Mouse (Mus musculus) heart, embryonic 11.5 days (tissue): ENCODE measurements around the gene Rnasek. TPM values are rescaled to one million over a fixed set of nuclear protein-coding genes. Genes with fewer than 3 reads are reported as not detected.

Experiments used
- ATAC-seq: fragments of 200-750 bp; cut with Nextera tagmentation; replicated peaks from 2 replicates; pipeline ENCODE4 v1.8.0; 2017; ENCODE audit warnings: moderate library complexity; ENCODE audit not compliant: insufficient number of reproducible peaks, low FRiP score, low TSS enrichment
- H3K27ac ChIP-seq: fragments of 300-500 bp; sonication (generic); 2 replicates; pipeline ENCODE4 v1.5.1; 2014; ENCODE audit warnings: mild to moderate bottlenecking, low read depth, low read length
- H3K27me3 ChIP-seq: fragments of 300-500 bp; sonication (generic); 2 replicates; pipeline ENCODE4 v1.6.1; 2014; ENCODE audit warnings: mild to moderate bottlenecking, low read length, mixed read lengths; ENCODE audit not compliant: control insufficient read depth, insufficient read depth
- H3K36me3 ChIP-seq: fragments of 300-500 bp; sonication (generic); 2 replicates; pipeline ENCODE4 v1.6.1; 2014; ENCODE audit warnings: mild to moderate bottlenecking, low read length, moderate library complexity, mixed read lengths; ENCODE audit not compliant: control insufficient read depth, insufficient read depth
- H3K4me1 ChIP-seq: fragments of 300-500 bp; sonication (generic); 2 replicates; pipeline ENCODE4 v1.6.1; 2014; ENCODE audit warnings: low read length; ENCODE audit not compliant: control insufficient read depth, insufficient read depth
- H3K4me2 ChIP-seq: fragments of 300-500 bp; sonication (generic); 2 replicates; pipeline ENCODE4 v1.6.1; 2014; ENCODE audit warnings: mild to moderate bottlenecking, moderate library complexity
- H3K4me3 ChIP-seq: fragments of 300-500 bp; sonication (generic); 2 replicates; pipeline ENCODE4 v1.5.1; 2014; ENCODE audit warnings: low read depth, low read length
- H3K9ac ChIP-seq: fragments of 300-500 bp; sonication (generic); 2 replicates; pipeline ENCODE4 v1.6.1; 2014; ENCODE audit warnings: mild to moderate bottlenecking, low read depth, low read length, moderate library complexity
- H3K9me3 ChIP-seq: fragments of 300-500 bp; sonication (generic); replicated peaks from 2 replicates; pipeline ENCODE4 v1.6.1; 2016; ENCODE audit warnings: low read length; ENCODE audit not compliant: control insufficient read depth
- WGBS: fragments of 180-500 bp; shearing (Covaris S2); extraction: QIAGEN DNeasy Blood & Tissue Kit; methylation state at CpG from one replicate; pipeline ENCODE4 v1.1.7; 2014; ENCODE audit not compliant: insufficient replicate concordance; 5-methylcytosine and 5-hydroxymethylcytosine counted together
- polyA plus RNA-seq: library from polyadenylated mRNA; unstranded; fragments of >200 nt; fragmentation: Nextera tagmentation; extraction: Ambion mirVana; gene quantifications from 2 replicates; pipeline ENCODE4 v1.2.1, GENCODE M21; 2014

The Rnasek gene
- polyA plus RNA-seq, 1 experiment from 2014 or later = 183 TPM

GRCm38 (mm10) chr11:70225798-70226601 is 13.6 kb downstream of the Rnasek start:
- H3K4me1 ChIP-seq = peaks cover 48% of the 10 kb centered on the region
- peaks cover 54% of the 10 kb centered on the region for H3K27me3 ChIP-seq
- H3K4me3 ChIP-seq = peak overlapping the region; percentile 48
- H3K4me2 ChIP-seq = peak overlapping the region; percentile 68
- H3K36me3 ChIP-seq = no peaks in the 10 kb centered on the region
- 20% methylated on average over 27 of the region's 27 CpGs for WGBS
- H3K9me3 ChIP-seq = no peaks in the 10 kb centered on the region
- no peak for ATAC-seq
- H3K27ac ChIP-seq = no peak overlapping the region
- H3K9ac ChIP-seq = peak overlapping the region; percentile 34; the same call in 1 of the 2 replicates

GRCm38 (mm10) chr11:70223724-70224123 is 15.9 kb downstream of the Rnasek start:
- no peak for ATAC-seq
- peak overlapping the region; percentile 12; the same call in 1 of the 2 replicates for H3K4me2 ChIP-seq
- no peaks in the 10 kb centered on the region for H3K9me3 ChIP-seq
- H3K27me3 ChIP-seq = peaks cover 39% of the 10 kb centered on the region
- H3K36me3 ChIP-seq = no peaks in the 10 kb centered on the region
- H3K9ac ChIP-seq = no peak overlapping the region
- peak overlapping the region; percentile 60 for H3K27ac ChIP-seq
- H3K4me1 ChIP-seq = peaks cover 40% of the 10 kb centered on the region
- WGBS = 64% methylated on average over 9 of the region's 9 CpGs
- H3K4me3 ChIP-seq = no peak overlapping the region

- 10% methylated on average over 14 of the region's 14 CpGs for WGBS
- Histone ChIP-seq H3K9ac (peak overlapping the region; percentile 80), H3K4me3 (peak overlapping the region; percentile 49), H3K27ac (peak overlapping the region; percentile 95), H3K4me1 (peaks cover 25% of the 10 kb centered on the region), H3K36me3 (no peaks in the 10 kb centered on the region), H3K4me2 (peak overlapping the region; percentile 83), H3K9me3 (no peaks in the 10 kb centered on the region), H3K27me3 (peaks cover 33% of the 10 kb centered on the region)
- ATAC-seq = peak; percentile 56
These were observed 17.8 kb downstream of the Rnasek start for GRCm38 (mm10) chr11:70221603-70222500.

- H3K27ac ChIP-seq = peak within 1 kb of the TSS; percentile 95
- peak within 1 kb of the TSS; percentile 80 for H3K9ac ChIP-seq
- WGBS = under 1% methylated on average over 28 of the region's 28 CpGs
- H3K36me3 ChIP-seq = no peaks in the 10 kb centered on the region
- peaks cover 34% of the 10 kb centered on the region for H3K27me3 ChIP-seq
- peak within 1 kb of the TSS; percentile 49 for H3K4me3 ChIP-seq
- peaks cover 18% of the 10 kb centered on the region; the same call in 1 of the 2 replicates for H3K4me1 ChIP-seq
- H3K4me2 ChIP-seq = peak within 1 kb of the TSS; percentile 83
- ATAC-seq = peak; percentile 89
- no peaks in the 10 kb centered on the region for H3K9me3 ChIP-seq
These were observed 18.7 kb downstream of the Rnasek start, which contains the start of gene Slc16a13 for GRCm38 (mm10) chr11:70220731-70221602. Gene Slc16a13 (minus strand): TSS chr11:70221064.

DNA sequence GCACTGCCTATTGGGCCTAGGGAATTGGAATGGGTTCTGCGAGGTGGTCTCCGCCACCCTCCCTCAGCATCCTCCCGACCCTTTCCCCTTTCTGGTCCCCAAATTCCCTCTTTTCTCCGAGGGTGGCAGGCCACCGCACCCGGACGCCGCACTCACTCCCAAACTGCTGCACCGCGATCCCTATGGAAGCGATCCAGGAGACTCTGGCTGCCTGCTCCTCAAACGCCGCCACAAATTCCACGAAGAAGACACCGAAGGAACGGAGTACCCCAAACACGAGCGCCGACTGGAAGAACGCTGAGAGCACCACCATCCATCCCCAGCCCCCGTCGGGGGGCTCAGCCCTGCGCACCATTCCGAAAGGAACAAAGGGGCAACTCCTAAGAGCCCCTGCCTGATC is 19.3 kb downstream of the Rnasek start:
- H3K9ac ChIP-seq = peak overlapping the region; percentile 80
- peaks cover 34% of the 10 kb centered on the region for H3K27me3 ChIP-seq
- H3K4me2 ChIP-seq = peak overlapping the region; percentile 83
- 2% methylated on average over 23 of the region's 24 CpGs for WGBS
- peak overlapping the region; percentile 49 for H3K4me3 ChIP-seq
- ATAC-seq = no peak
- H3K9me3 ChIP-seq = no peaks in the 10 kb centered on the region
- H3K36me3 ChIP-seq = no peaks in the 10 kb centered on the region
- H3K27ac ChIP-seq = peak overlapping the region; percentile 95
- H3K4me1 ChIP-seq = peaks cover 15% of the 10 kb centered on the region; the same call in 1 of the 2 replicates

DNA sequence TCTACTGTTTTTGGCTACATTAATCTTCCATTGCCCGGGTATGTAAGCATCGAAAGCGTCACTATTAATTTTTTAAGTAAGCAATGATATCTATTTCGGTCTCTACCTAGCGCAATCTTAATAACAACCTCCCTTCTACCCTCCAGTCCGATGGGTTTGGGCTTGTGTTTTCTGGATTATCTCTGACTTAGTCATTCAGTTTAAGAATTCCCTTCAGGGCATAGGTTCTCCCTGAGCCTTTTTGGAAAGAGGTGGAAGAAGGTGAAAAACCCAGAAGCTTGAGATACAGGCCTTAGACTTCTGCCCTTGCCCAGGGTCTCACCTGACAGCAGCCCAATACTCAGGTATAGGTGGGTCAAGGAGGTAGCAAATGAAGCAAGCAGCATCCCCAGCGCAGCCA is 19.8 kb downstream of the Rnasek start:
- ATAC-seq = no peak
- Histone ChIP-seq H3K9me3 (no peaks in the 10 kb centered on the region), H3K4me3 (peak overlapping the region; percentile 49), H3K27ac (peak overlapping the region; percentile 95; the same call in 1 of the 2 replicates), H3K27me3 (peaks cover 34% of the 10 kb centered on the region), H3K36me3 (no peaks in the 10 kb centered on the region), H3K4me1 (peaks cover 18% of the 10 kb centered on the region), H3K4me2 (peak overlapping the region; percentile 83), H3K9ac (peak overlapping the region; percentile 80)
- 58% methylated on average over 7 of the region's 7 CpGs for WGBS

GRCm38 (mm10) chr11:70218741-70219470 is 20.7 kb downstream of the Rnasek start:
- no peak for ATAC-seq
- H3K36me3 ChIP-seq = no peaks in the 10 kb centered on the region
- H3K27me3 ChIP-seq = peaks cover 44% of the 10 kb centered on the region
- H3K27ac ChIP-seq = no peak overlapping the region
- peak overlapping the region; percentile 83 for H3K4me2 ChIP-seq
- H3K4me3 ChIP-seq = no peak overlapping the region
- no peaks in the 10 kb centered on the region for H3K9me3 ChIP-seq
- H3K9ac ChIP-seq = no peak overlapping the region
- WGBS = 87% methylated on average over 15 of the region's 15 CpGs
- H3K4me1 ChIP-seq = peaks cover 27% of the 10 kb centered on the region
